Mouse (Mus musculus): ENCODE results near the gene Sfmbt1. TPM values are rescaled to one million over a fixed set of nuclear protein-coding genes. Genes with fewer than 3 reads are reported as not detected.

Sfmbt1 gene
- polyA plus RNA-seq, 1 experiment: 9.7 TPM

DNA sequence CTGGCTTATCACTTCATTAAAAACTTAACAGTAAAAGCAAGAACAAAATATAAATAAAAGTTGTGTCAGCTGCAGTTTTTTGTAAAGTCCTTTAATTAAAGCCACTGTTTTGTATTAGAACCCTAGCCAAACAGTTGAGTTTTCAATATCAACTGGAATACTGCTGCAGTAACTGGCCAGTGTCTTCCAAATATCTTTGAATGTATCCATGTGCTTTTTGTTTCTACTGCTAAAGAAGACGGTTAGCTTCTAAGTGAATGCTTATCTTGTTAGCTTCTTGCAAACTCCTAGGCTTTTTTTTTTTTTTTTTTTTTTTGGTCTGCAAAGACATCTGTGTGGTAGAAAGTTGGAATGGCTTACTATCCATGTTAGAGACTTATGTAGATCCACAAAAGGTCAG, 4.9 kb downstream of the Sfmbt1 start:
- TF ChIP-seq POLR2A (IDR thresholded peaks at IDR 0.05; ENCODE audit: borderline replicate concordance, insufficient read depth, low read length): no peak
- TF ChIP-seq CTCF (IDR thresholded peaks at IDR 0.05; ENCODE audit: borderline replicate concordance, insufficient read depth, low read depth, low read length): no peak
- Histone ChIP-seq H3K4me1 (ENCODE audit: control insufficient read depth, insufficient read depth, low read length) (no peaks in the 10 kb centered on the region; the same call in 1 of the 2 replicates), H3K4me3 (replicated peaks; ENCODE audit: insufficient read depth, low read depth, low read length) (no peak overlapping the region), H3K27ac (ENCODE audit: insufficient read depth, low read length) (no peak overlapping the region), H3K27me3 (ENCODE audit: control insufficient read depth, insufficient read depth, low read length) (no peaks in the 10 kb centered on the region)
- DNase-seq: no peak
- 73% methylated on average over 1 of the region's 1 CpGs for WGBS

DNA sequence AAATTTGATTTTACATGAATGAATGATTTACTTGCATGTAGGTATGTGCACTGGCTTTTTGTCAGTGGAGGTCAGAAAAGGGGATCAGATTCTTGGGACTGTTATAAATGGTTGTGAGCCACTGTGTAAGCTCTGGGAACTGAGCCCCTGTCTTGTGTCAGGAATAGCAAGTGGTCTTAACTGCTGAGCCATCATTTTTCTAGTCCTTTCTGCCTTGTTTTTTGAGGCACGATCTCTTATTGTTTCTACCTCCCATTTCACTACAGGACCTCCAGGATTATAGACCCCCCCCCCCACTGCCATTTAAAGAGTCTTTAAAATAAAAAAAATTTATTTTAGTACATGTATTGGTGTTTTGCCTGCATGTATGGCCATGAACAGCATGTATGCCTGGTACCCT, 7.2 kb downstream of the Sfmbt1 start:
- no peak overlapping the region for H3K27ac ChIP-seq (ENCODE audit: insufficient read depth, low read length)
- WGBS: 74% methylated on average over 1 of the region's 1 CpGs
- TF ChIP-seq POLR2A (IDR thresholded peaks at IDR 0.05; ENCODE audit: borderline replicate concordance, insufficient read depth, low read length) (no peak), CTCF (IDR thresholded peaks at IDR 0.05; ENCODE audit: borderline replicate concordance, insufficient read depth, low read depth, low read length) (no peak)
- no peaks in the 10 kb centered on the region for H3K27me3 ChIP-seq (ENCODE audit: control insufficient read depth, insufficient read depth, low read length)
- H3K4me3 ChIP-seq (replicated peaks; ENCODE audit: insufficient read depth, low read depth, low read length): no peak overlapping the region
- no peaks in the 10 kb centered on the region; the same call in 1 of the 2 replicates for H3K4me1 ChIP-seq (ENCODE audit: control insufficient read depth, insufficient read depth, low read length)
- DNase-seq: no peak

DNA sequence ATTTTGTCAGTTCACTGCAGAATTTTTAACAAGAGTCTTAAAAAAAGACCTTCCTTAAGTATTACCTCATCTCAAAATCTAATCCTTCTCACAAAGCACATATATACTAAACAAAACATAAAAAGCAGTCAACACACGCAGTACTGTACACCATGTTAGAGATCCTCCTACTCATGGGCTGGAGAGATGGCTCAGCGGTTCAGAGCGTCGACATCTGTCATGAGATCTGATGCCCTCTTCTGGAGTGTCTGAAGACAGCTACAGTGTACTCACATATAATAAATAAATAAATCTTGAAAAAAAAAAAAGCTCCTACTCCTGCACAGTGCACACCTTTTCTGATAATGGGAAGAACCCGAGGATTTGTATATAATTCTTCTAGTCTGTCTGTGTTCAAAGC, 7.8 kb downstream of the Sfmbt1 start:
- H3K4me3 ChIP-seq (replicated peaks; ENCODE audit: insufficient read depth, low read depth, low read length): no peak overlapping the region
- no peaks in the 10 kb centered on the region for H3K27me3 ChIP-seq (ENCODE audit: control insufficient read depth, insufficient read depth, low read length)
- no peak for TF ChIP-seq POLR2A (IDR thresholded peaks at IDR 0.05; ENCODE audit: borderline replicate concordance, insufficient read depth, low read length)
- no peak for TF ChIP-seq CTCF (IDR thresholded peaks at IDR 0.05; ENCODE audit: borderline replicate concordance, insufficient read depth, low read depth, low read length)
- no peak for DNase-seq
- WGBS: 80% methylated on average over 5 of the region's 5 CpGs
- H3K4me1 ChIP-seq (ENCODE audit: control insufficient read depth, insufficient read depth, low read length): no peaks in the 10 kb centered on the region; the same call in 1 of the 2 replicates
- no peak overlapping the region for H3K27ac ChIP-seq (ENCODE audit: insufficient read depth, low read length)

DNA sequence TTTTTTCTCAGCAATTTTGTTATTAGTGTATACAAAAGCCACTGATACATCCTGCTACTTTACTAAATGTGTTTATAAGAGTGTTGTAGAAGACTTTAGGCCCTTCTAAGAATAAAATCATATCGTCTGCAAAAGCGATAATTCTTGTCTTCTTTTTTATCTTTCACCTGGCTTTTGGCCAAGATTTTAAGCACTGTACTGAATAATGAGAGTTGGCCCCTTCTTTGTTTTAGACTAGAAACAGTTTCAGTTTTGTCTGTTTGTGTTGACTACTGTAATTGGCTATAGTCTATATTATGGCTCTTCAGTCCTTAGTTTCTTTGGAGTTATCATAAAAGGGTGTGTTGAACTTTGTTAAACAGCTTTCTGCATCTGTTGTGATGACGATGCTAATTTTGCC, 17.2 kb downstream of the Sfmbt1 start:
- Histone ChIP-seq H3K4me1 (ENCODE audit: control insufficient read depth, insufficient read depth, low read length) (peaks cover 3% of the 10 kb centered on the region; the same call in 1 of the 2 replicates), H3K4me3 (replicated peaks; ENCODE audit: insufficient read depth, low read depth, low read length) (no peak overlapping the region), H3K27me3 (ENCODE audit: control insufficient read depth, insufficient read depth, low read length) (no peaks in the 10 kb centered on the region), H3K27ac (ENCODE audit: insufficient read depth, low read length) (no peak overlapping the region)
- no peak for DNase-seq
- TF ChIP-seq POLR2A (IDR thresholded peaks at IDR 0.05; ENCODE audit: borderline replicate concordance, insufficient read depth, low read length): no peak
- no peak for TF ChIP-seq CTCF (IDR thresholded peaks at IDR 0.05; ENCODE audit: borderline replicate concordance, insufficient read depth, low read depth, low read length)
- WGBS: 43% methylated on average over 3 of the region's 3 CpGs

DNA sequence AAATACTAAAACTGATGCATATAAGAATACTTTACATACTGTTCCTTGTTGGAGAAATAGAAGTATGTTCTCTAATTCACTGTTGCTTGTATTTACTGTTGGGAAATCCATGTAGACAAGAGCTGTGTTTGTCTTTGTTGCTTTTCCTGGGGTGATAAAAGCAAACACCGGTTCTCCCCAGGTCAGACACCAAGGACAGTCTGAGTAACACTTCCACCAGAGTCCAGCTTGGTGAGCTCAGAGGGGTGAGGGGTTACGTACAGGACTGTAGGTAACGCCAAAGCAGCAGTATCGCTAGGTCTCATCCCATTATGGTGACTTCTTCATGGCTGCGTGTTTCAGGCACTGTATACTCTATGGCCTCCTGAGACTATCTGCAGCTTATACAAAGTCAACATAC, 20.0 kb downstream of the Sfmbt1 start:
- 94% methylated on average over 5 of the region's 5 CpGs for WGBS
- no peak overlapping the region for H3K27ac ChIP-seq (ENCODE audit: insufficient read depth, low read length)
- H3K27me3 ChIP-seq (ENCODE audit: control insufficient read depth, insufficient read depth, low read length): no peaks in the 10 kb centered on the region
- peaks cover 3% of the 10 kb centered on the region; the same call in 1 of the 2 replicates for H3K4me1 ChIP-seq (ENCODE audit: control insufficient read depth, insufficient read depth, low read length)
- TF ChIP-seq POLR2A (IDR thresholded peaks at IDR 0.05; ENCODE audit: borderline replicate concordance, insufficient read depth, low read length) (no peak), CTCF (IDR thresholded peaks at IDR 0.05; ENCODE audit: borderline replicate concordance, insufficient read depth, low read depth, low read length) (no peak)
- DNase-seq: no peak
- no peak overlapping the region for H3K4me3 ChIP-seq (replicated peaks; ENCODE audit: insufficient read depth, low read depth, low read length)

DNA sequence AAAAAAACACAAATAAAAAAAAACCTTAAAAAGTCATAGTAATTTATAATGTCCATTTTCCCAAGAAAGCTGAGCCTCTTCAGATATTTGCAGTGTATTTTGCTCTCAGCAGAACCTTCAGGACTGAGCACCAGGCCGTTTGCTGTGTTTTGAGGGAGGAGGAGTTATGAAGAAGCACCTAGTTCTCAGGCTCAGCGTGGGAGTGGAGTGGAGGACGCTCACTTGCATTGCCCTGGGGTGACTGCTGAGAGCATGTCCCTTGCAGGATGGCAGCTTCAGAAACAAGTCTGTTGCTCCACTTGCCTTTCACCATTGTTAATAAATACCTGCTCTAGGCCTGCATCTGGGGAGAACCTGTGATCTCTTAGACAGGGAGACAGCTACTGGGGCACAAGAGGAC, 21.2 kb downstream of the Sfmbt1 start:
- TF ChIP-seq POLR2A (IDR thresholded peaks at IDR 0.05; ENCODE audit: borderline replicate concordance, insufficient read depth, low read length): no peak
- TF ChIP-seq CTCF (IDR thresholded peaks at IDR 0.05; ENCODE audit: borderline replicate concordance, insufficient read depth, low read depth, low read length): no peak
- 82% methylated on average over 3 of the region's 3 CpGs for WGBS
- no peak for DNase-seq
- Histone ChIP-seq H3K4me3 (replicated peaks; ENCODE audit: insufficient read depth, low read depth, low read length) (no peak overlapping the region), H3K27me3 (ENCODE audit: control insufficient read depth, insufficient read depth, low read length) (no peaks in the 10 kb centered on the region), H3K4me1 (ENCODE audit: control insufficient read depth, insufficient read depth, low read length) (peaks cover 3% of the 10 kb centered on the region; the same call in 1 of the 2 replicates), H3K27ac (ENCODE audit: insufficient read depth, low read length) (no peak overlapping the region)

DNA sequence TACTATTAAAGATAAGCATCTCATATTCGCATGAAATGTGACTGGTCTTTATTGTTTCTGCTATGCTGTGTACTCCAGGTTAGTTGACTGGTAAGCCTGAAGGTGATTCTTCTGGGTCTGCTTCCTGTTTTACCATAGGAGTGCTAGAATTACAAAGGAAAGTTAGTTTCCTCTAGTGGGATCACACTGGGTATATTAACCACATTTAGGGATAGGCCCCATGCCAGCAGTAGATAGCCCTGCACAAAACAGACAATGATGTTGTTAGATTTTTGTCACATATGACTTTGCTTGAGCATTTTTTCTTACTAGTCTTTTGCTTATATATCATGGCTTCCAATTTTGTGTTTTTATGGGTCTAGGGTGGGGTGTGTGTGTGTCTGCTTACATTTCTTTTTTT, 21.8 kb downstream of the Sfmbt1 start:
- no peak overlapping the region for H3K27ac ChIP-seq (ENCODE audit: insufficient read depth, low read length)
- TF ChIP-seq CTCF (IDR thresholded peaks at IDR 0.05; ENCODE audit: borderline replicate concordance, insufficient read depth, low read depth, low read length) (no peak), POLR2A (IDR thresholded peaks at IDR 0.05; ENCODE audit: borderline replicate concordance, insufficient read depth, low read length) (no peak)
- 98% methylated on average over 1 of the region's 1 CpGs for WGBS
- DNase-seq: no peak
- peaks cover 3% of the 10 kb centered on the region; the same call in 1 of the 2 replicates for H3K4me1 ChIP-seq (ENCODE audit: control insufficient read depth, insufficient read depth, low read length)
- H3K27me3 ChIP-seq (ENCODE audit: control insufficient read depth, insufficient read depth, low read length): no peaks in the 10 kb centered on the region
- H3K4me3 ChIP-seq (replicated peaks; ENCODE audit: insufficient read depth, low read depth, low read length): no peak overlapping the region

DNA sequence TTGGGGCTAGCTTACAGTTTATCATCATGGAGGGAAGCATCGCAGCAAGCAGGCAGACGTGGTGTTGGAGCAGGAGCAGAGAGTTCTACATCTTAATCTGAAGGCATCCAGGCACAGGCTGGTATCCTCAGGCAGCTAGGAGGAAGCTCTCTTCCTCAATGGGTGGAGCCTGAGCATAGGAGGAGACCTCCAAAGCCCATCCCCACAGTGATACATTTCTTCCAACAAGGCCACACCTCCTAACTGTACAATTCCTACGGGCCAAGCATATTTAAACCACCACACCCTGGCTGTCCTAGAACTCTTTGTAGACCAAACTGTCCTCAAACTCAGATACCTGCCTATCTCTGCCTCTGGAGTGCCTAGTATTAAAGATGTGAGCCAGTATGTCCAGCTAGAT, 29.2 kb downstream of the Sfmbt1 start:
- Histone ChIP-seq H3K27ac (ENCODE audit: insufficient read depth, low read length) (no peak overlapping the region), H3K4me3 (replicated peaks; ENCODE audit: insufficient read depth, low read depth, low read length) (no peak overlapping the region), H3K4me1 (ENCODE audit: control insufficient read depth, insufficient read depth, low read length) (no peaks in the 10 kb centered on the region), H3K27me3 (ENCODE audit: control insufficient read depth, insufficient read depth, low read length) (no peaks in the 10 kb centered on the region)
- WGBS: 82% methylated on average over 3 of the region's 3 CpGs
- no peak for DNase-seq
- no peak for TF ChIP-seq CTCF (IDR thresholded peaks at IDR 0.05; ENCODE audit: borderline replicate concordance, insufficient read depth, low read depth, low read length)
- TF ChIP-seq POLR2A (IDR thresholded peaks at IDR 0.05; ENCODE audit: borderline replicate concordance, insufficient read depth, low read length): no peak

All from cerebellum, adult 2 months (tissue).